Mouse (Mus musculus): ENCODE measurements around the gene Rad23a.

DNA sequence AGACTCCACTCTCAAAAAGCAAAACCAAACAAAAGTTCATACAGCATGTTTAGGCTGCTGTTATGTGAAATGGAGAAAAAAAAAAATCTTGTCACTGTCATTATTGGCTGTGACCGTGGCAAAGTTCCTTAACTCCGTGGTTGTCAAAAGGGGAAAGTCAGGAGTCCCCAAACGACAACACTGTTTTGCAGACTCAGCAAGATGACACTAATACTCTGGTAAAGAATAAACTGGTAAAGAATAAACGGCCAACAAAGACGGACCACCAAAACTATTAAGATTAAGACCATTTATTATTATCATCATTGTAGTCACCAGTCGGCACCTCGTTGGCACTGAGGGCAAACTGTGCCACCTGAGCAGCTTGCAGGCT lies 604 bp downstream of the Rad23a start:
- TF ChIP-seq POLR2AphosphoS5 (IDR thresholded peaks at IDR 0.05; ENCODE audit: insufficient replicate concordance, low read depth, low read length) = no peak
- TF ChIP-seq CTCF (IDR thresholded peaks at IDR 0.05; ENCODE audit: low read depth, low read length) = no peak

Measured in G1E (cell line).